Mouse (Mus musculus) CH12F3 (cell line): ENCODE data around the gene 2010300C02Rik.
"Not testable (repeated sequence)": the region's sequence is repeated elsewhere in the genome, so short reads cannot be mapped to it uniquely, and the experiment has no call there.

ENCODE experiments used
- in situ Hi-C: fragments of 300-500 bp; cut with MboI; formaldehyde crosslinking; loops from 2 replicates; pipeline ENCODE4 v1.14.3; 2020; ENCODE audit warnings: low sequenced_read_pairs

2010300C02Rik gene

DNA sequence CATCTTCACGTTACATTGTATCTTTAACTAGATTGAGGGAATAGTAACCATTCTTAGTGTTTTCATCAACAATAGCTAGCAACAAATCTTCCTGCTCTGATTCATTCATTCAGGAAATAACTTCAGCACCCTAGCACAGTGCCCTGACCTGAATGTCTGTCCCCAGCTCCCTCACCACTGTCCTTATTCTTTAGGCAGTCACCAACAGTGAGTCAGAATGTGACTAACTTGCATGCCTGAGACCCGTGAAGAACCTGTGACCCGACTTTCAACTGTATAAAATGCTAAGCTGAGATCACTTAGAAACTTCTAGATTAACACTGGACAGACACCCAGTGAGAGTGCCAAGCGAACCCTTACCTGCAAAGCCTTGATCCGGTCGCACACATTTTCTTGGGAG is 88.4 kb downstream of the 2010300C02Rik start:
- in situ Hi-C loops = loop anchor here (5.0 to 10.0 kb wide), 2 partner anchors 157 to 359 kb away; no protein-coding TSS in a partner anchor

DNA sequence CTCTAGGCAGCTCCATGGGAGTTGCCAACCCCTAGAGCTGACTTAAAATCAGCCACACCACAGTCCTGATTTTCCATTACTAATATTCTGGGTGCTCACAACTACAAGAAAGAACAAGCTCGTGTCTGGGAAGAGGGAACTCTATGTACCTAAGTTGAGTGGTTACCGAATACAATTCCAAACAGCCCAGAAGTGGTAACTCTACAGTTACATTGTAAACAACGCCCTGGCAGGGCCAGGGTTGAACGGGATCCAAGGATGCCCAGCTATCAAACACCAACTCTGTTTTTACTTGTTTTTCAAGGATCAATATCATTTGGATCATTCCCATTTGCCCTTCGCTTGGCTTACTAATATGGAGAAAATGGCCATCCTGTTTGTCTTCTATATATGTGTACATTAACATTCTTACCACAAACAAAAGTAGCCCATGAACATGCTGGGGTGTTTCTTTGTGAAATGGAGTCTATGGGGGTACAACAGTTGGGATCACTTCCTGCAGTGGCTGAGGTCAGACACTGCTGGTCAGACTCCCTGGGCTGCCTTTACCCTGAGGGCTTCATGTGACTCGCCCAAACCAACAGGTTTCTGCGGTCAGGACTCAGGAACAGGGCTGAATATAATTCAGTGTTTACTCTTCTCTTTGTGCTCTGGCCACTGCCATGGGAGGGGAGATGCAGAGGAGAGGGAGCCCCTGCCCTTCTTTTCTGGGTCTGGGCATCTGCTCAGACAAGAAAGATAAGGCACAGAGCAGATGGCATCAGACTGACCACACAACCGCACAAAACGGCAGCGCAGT is 89.3 kb downstream of the 2010300C02Rik start:
- in situ Hi-C loops = loop anchor here (5.0 to 10.0 kb wide), 2 partner anchors 156 to 358 kb away; no protein-coding TSS in a partner anchor

DNA sequence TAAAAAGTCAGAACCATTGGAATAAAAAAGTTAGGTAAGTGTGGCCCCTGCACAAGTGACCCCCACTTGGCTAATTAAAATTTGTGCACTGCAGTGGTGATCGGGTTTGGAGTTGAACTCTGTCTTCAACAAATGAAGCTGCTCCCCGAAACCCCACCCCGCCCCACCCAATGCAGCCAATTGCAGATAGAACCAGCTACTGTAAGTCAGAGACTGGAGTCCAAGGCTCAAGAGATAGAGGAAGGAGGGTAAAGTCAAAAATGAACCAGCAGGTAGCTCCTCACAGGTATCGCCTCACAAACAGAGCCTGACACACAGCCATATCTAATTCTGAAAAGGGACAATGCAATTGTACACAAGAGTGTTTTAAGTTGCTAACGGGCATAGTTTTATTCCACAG is 90.0 kb downstream of the 2010300C02Rik start:
- in situ Hi-C loops = loop anchor here (5.0 to 10.0 kb wide), 2 partner anchors 155 to 358 kb away; no protein-coding TSS in a partner anchor

DNA sequence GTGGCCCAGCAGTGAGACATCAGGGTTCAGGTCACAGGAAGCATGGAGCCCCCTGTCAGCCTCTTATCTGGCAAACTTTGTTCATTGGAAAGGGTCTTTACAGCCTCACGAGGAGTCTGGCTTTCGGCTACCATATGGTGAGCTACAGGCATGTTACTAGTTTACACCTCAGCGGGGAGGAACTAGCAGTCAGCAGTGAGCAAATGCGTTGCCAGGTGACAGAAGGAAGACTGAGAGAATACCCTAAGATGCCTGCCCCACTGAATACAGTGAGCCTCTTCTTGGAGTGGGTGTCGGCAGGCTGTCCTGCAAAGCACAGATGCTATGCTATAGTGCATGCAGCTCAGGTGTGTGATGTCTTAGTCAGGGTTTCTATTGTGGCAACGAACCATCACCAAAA is 91.1 kb downstream of the 2010300C02Rik start:
- in situ Hi-C loops = no loop called here

GRCm38 (mm10) chr1:37624185-37624584 is 95.7 kb downstream of the 2010300C02Rik start:
- in situ Hi-C loops = no loop called here

DNA sequence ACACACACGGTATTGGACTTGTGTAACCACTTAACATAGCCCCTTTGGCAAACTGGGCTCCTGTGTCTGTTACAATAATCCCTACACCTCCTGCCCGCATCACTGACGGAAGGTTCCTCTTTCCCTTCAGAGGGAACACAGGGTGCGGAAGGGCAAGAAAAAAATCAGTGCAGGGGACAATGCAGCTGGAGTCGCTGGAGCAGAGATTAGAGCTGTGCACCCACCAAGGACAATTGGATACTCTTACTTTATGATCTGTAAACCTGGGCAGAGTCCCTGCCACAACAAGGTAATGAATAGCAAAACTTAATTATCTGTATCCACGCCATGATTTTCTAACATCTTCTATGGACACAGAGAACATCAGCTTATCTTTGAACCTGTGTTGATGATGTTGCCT is 97.8 kb downstream of the 2010300C02Rik start:
- in situ Hi-C loops = no loop called here

- in situ Hi-C loops = no loop called here
These were observed 100.3 kb downstream of the 2010300C02Rik start for GRCm38 (mm10) chr1:37619542-37619941.

- in situ Hi-C loops = no loop called here
These were observed 102.8 kb downstream of the 2010300C02Rik start for GRCm38 (mm10) chr1:37617047-37617446.

DNA sequence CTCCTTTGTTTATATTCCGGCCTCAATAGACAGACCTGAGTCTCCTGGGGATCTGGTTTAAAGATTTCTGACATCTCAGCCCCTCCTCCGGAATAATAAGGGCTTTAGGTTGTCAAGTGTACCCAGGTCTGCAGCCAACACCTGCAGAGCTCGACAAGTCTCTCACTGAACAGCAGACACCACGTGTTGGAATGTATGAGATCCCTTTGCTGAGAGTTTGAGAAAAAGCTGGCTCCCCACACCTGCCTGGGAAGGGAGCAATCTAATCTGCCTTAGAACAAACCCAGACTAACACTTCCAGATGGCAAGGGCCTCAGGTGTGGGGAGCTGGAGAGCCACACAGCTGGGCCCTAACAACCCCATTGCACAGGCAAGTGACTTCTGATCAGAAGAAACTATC is 103.3 kb downstream of the 2010300C02Rik start:
- in situ Hi-C loops = no loop called here

DNA sequence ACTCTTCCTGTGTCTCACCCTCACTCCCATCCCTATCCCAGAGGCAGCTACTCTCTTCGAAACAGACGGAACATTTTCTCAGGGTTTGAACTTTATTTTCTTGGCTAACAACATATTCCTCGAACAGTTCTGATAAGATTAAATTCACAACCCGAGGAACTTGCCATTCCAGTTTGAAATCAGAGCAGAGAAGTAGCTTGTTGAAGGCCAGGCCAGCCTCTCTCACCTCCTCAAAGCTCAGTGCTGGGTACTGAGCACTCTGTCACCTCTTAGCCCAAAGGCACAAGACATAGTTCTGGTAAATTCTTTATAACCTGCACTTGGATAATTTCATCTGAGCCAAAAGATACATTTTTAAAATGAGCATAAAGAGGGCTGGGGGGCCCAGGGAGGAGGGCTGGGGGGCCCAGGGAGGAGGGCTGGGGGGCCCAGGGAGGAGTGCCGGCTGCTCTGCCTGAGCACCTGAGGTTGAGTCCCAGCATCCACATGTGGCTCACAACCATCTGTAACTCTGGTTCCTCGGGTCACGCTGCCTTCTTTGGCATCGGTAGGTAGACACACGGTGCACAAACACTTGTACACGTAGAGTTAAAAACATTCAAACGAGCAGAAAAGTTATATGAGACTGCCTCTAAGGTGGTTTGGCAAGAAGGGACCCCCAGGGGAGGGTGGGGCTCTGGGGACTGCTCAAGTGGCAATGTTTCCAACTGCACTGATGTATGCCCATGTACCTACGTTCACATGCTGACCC is 104.4 kb downstream of the 2010300C02Rik start:
- in situ Hi-C loops = no loop called here

DNA sequence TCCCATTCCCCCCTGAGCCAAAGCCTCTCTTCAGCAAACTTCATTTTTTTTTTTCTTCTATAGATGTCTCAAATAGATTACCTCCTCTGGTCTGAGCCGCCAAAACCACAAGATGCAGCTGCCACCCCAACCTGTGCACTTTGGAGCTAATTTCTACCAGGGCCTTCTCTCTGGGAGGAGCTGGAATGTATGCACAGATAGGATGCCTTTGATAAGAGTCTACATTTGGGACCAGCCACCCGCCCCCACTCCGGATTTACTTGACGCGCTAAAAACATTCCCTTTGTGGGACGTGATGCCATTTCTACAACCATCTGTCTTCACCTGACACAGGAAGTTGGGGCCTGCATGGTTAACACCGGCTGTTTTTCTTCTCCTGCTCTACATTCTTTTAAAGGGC is 105.0 kb downstream of the 2010300C02Rik start:
- in situ Hi-C loops = no loop called here

GRCm38 (mm10) chr1:37614130-37614529 is 105.8 kb downstream of the 2010300C02Rik start:
- in situ Hi-C loops = no loop called here

GRCm38 (mm10) chr1:37611032-37611431 is 108.9 kb downstream of the 2010300C02Rik start:
- in situ Hi-C loops = no loop called here

DNA sequence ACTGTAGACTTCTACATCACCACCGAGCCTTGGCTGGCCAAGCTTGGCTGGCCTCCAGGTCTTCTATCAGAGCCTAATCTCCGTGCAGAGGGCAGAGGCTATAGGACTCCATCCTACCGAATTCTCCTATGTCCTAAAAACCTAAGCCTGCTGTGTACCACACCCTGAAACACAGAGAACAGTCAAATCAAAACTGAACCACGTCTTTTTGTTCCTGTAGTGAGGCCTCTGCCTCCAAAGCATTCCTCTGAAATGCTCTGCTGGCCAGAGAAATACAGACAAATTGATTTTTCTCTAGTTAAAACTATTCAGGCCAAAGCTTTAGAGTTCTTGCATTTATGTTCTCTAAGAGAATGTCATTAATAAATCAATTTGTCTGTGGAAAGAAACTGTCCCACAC is 109.6 kb downstream of the 2010300C02Rik start:
- in situ Hi-C loops = no loop called here

GRCm38 (mm10) chr1:37605694-37606093 is 114.2 kb downstream of the 2010300C02Rik start:
- in situ Hi-C loops = not testable (repeated sequence)

DNA sequence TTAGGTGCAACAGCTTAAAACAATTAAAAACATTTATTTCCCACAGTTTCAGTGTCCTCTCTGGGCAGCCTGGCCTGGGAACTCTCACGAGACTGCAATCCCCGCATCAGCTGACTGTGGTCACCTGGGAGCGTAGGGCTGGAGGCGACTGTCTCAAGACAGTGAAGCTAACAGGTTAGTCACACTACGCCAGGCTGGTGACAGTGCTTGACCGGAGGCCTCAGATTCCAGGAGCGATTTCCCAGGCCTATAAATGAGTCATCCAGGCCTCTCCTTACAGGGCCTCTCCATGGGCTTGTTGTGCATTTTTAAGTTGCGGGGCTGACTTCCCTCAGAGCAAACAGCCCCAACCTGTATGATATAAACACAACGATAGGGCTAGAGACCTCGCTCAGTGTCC is 116.7 kb downstream of the 2010300C02Rik start:
- in situ Hi-C loops = no loop called here

DNA sequence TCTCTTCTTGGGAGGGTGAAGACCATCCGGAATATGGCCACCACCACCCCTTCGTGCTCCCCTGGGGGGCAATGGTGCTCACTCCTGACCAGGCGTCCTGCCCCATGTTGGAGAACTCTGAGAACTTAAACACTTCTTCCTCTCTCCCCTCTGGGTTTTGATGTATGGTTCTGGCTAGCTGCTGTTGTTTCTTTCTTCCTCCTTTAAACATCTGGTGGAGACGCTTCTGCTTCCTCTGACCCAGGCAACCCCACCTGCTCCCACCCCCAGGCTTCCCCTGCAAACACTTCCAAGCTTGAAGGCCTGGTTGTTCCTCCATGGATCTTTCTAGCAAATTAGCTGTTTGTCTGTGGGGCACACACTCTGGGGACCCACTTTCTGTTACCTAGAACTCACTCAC is 117.6 kb downstream of the 2010300C02Rik start:
- in situ Hi-C loops = no loop called here

- in situ Hi-C loops = no loop called here
These were observed 118.4 kb downstream of the 2010300C02Rik start for GRCm38 (mm10) chr1:37601461-37601860.

DNA sequence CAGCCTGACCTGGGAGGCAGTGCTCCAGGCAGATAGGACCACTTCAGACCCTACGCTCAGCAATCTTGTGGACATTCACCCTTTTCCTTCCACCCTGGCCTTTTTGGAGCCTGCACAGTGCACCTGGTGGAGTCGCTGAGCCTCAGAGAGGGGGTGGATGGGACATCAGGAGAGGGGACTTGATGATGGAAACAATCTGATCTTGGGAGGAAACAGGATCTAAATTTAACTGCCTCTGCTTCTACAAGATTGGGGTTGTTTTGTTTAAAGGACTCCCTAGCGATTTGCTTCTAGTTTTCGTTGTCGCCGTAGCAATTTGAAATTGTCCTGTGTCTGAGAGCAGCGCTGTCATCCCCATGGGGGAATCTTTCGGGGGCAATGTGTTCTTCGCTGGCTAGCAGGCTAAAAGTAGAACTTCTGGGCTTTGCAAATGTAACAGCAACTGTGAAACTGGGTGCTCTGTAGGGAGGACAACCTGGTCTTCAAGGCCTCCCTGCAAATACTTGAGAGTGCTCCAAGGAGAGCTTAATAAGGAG is 119.2 kb downstream of the 2010300C02Rik start:
- in situ Hi-C loops = no loop called here

DNA sequence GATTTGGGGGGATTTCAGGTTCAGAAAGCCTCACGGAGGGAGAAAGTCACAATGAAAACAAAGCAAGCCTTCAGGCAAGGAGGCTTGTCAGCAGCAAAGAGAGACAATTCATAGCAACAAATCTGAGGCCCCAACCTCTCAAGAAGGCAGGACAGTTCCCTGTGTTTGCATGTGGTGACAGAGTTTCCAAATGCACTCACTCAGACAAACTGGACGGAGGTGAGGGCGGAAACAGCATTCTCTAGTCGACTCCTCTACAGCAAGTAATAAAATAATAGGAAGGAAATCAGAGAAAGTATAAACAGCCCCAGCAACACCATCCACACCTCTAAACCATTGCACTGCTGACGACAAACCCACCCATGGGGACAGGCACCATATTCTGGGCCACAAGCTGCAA is 120.9 kb downstream of the 2010300C02Rik start:
- in situ Hi-C loops = no loop called here

DNA sequence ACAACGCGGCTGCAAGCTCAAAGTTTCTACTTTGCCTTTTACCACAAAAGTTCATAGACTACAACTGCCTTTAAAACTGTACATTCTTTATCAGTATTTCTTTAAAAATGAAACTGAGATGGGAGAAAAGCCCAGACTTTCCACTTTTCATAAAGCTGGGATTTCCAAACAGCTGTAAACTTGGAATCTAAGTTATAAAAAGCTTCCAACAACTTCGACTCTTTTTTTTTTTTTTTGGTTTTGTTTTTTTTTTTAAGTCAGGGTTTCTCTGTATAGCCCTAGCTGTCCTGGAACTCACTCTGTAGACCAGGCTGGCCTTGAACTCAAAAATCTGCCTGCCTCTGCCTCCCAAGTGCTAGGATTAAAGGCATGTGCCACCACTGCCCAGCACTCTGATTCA is 125.1 kb downstream of the 2010300C02Rik start:
- in situ Hi-C loops = not testable (repeated sequence)
